Mouse (Mus musculus) heart, postnatal 0 days (tissue): ENCODE data around the gene Eef2kmt.

Experiments
- CTCF ChIP-seq: IDR thresholded peaks from 2 replicates; pipeline ENCODE4 v1.5.1; 2016; ENCODE audit warnings: antibody characterized with exemption, control low read depth, low read depth
- EP300 ChIP-seq: IDR thresholded peaks from 2 replicates; pipeline ENCODE4 v1.6.1; 2016; ENCODE audit warnings: antibody characterized with exemption, low read depth

DNA sequence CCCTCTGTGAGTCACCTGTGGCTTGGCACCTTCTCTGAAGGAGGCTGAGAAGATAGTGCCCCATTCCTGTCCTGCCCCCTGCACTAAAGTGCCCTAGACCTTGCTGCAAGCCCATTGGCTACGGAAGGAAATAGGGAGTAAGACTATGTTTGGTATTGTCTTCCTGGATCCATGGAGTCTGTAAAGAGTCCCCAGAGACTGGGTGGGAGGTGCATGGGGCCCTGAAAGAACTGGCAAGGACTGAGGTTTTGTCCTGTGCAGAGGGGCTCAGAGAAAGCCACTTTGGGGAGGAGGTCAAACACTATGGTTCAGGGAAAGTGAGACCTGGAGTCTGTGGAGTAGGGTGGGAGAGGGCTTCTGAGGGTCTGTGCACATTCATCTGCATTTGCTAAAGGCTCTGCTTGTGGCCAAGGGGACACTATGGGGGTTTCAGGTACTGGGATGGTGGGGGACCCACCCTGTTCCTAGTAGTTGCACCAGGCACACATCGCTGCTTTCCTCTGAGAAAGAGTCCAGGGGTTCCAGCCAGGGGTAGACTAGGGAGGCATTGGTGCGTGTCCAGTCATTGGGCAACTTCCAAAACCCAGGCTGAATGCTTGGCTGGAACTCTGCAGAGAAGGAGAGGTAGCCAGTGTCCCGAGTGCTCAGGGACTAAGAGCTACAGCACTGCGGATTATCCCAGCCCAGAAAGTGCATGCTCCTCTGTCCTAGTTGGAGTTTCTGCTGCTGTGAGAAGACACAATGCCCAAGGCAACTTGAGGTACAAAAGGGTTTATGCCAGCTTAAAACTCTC lies 38.2 kb downstream of the Eef2kmt start:
- TF ChIP-seq CTCF (no peak), EP300 (no peak)
